Mouse (Mus musculus): ENCODE measurements around the gene Lrrc18.

Lrrc18 gene

DNA sequence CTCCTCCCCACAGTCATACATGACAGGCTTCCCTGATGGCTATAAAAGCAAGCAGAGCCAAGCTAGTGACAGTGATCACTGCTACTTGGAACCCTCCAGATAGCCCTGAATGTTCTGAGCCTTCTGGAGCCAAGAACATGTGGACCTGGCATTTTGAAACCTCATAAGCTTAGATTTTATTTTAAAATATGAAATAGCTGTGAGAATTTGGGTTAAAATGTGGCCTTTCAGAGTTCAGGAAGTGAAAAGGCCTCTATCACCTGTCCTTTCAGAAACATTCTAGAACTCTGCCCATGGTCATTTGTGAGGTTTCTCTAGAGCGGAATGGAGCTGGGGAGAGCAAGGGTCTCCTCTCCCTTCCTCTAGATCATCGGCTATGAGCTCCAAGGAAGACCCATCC, at the start of gene Lrrc18:
Gene Lrrc18, plus strand, starts transcription at position 301 of the 400 bp plus-strand sequence.
- DNase-seq: no peak

DNA sequence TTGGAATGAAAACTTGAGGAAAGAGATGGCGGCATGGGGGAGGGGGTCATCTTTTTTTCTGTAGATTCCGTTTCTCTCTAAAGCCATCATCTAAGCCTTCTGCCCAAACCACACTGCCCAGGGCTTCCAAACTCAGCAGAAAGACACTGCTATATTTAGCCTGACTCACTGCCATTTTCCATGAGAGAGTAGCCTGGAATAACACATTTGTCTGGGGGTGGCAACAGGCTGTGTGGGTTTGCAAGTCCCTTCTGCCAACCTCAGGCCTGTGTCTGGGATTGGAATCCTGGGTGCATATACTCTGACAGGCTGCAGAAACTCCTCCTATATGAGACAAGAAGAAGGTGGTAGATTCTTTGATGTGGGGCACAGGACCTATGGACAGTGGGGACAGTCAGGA, 43.7 kb upstream of the Lrrc18 start:
- DNase-seq: no peak

DNA sequence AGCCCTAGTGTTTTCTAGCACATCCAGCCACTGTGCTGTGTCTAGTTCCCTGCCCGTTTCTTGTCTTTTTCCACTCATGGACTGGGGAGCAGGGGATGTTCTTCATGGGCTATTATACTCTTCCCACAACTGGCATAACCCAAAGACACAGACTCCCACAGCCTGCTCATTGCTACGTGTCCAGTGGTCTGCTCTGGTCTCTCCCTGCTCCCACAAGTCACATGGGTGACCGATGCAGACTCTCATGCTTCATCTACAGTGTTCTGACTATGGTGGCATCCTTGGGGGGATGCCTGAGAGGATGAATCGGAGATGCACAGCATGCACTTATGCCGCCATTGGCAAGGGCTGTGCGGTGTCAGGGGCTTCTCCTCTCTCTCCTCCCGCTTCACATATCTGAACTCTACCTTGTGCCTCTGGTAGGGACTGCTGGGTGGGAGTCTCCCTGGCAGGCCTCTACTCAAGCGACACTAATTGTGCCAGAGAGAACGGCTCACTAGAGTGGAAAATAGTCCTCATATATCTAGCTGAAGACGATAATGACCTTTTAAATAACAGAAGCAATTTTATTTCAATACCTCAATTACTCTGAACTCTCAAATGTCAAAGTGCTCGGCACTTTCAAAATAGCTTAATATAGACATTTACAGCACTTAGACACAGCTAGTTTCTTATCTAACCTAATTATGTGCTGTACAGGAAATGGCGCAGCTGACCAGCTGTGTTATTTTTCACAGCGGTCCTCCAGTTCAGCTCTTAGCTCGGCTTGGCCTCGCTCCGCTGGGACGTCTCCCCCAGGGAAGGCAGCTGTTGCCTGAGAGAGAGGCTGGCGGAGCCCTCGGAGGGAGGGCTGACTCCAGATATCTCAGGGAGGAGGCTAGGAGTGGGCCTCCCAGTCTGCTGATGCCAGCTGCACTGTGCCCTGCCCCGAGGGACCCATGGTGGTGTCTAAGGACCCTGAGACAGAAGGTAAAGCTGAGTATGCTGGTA, 40.6 kb upstream of the Lrrc18 start:
- no peak for DNase-seq

DNA sequence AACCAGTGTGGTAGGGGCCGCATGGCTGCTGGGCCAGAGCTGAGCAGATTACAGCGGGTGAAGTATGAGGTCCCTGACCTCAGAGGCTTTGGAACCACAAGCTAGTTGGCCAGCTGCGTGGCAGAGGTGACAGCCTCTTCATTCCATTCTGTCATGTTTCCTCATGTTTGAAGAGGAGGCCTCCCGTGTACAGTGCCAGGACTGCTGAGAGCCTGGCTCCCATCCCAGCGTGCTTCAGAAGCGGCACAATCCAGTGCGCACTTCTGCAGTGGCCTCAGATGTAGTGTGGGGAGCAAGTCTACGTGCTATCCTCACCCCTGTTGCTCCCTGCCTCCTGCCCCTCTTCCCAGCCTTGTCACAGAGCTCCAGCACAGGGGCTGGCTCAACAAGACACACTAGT, 34.7 kb upstream of the Lrrc18 start:
- DNase-seq: no peak

DNA sequence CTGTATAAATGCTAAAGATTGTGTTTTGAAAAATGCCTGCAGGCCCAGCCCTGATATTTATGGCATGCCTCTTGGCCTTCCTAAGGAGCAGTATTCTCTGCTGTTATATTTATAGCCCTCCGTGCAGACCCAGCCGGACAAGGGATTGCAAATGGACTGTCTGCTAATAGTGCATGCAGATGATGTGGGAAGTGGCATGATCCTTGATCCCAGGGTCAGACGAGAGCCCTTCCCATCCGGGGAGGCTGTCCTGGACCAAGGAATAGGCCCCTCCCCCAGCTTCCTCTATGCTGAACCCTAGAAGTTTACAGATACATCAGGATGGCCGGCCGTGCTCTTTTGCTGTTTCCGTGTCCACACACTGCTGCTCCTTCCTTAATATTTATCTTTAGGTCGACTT, 32.5 kb upstream of the Lrrc18 start:
- DNase-seq: no peak

DNA sequence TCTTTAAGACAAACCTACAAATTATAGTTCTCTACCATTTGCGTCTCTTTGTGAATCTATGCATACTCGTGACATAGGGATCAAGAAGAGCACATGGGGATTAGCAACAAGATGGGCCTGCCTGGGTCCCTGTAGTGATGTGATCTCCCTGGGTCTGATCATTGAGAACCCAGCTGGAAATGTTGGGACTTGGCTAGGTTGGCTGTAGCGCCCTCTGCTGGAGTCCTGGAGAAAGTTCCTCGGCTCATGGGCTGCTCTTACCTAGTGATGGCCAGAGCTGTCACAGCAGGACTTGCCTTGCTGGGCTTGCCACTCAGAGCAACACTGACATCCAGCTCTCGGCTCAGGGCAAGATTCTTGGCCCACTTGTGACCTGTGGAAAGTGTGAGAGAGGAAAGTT, 30.7 kb upstream of the Lrrc18 start:
- peak in 1 of 2 experiments; percentile 28 for DNase-seq

DNA sequence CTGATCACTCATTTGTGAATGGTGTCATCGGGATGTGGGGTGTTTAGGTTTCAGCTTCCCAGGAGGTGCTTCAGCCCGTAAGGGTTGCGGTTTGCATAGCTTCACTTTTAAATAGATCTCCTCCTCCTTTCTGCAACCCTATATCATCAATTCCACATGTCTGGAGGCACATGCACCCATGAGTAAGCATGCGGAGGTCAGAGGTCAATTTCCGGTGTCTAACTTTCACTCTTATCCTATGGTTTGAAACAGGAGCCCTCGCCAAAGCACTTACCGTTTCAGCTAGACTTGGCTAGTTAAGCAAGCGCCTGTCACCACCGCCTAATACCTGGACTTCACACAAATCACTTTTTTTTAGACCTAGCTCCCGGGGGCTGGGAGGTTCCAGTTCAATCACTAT, 26.4 kb upstream of the Lrrc18 start:
- DNase-seq: no peak

DNA sequence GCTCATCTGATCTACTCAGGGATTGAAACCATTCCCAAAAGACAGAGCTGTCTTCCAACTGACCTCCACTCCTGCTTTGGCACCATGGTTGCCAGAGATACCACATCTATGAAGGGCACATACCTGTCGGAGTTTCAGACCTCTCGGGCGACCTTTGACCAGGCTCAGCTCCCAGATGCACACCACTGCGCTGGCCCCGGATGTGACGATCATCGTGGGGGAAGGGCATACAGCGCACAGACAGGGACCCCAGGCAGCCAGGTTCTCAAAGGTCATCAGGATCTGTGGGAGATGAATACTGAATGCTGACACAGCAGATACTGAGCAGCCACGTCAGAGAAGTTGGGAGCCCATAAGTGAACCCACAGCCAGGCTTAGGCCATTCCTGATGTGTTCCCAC, 20.5 kb upstream of the Lrrc18 start:
- no peak for DNase-seq

DNA sequence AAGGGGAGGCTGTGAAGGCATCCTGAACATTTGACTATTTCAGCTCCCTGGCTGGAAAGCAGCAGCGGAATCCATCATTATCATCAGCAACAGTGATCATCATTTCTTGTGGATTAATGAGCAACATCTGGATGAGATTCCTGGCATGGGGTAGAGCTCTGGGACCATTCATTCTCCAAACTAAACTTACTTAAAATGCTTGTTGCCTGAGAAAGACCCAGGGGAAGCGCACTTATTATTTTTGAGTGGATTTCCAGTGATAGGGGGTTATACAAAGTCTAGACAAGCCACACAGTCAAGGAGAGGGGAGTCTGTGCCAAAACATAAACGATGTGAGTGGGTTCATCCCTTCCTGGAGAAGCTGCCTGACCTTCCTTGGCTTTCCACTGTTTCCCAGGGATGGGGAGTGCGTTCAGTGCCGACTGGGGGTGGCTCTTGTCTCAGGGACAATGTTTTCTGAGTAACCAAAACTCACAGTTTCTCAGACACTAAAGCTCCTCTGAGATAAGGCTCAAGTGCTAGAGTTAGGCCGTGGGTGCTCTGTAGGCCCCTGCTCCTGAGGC, 6.9 kb upstream of the Lrrc18 start:
- no peak for DNase-seq

DNA sequence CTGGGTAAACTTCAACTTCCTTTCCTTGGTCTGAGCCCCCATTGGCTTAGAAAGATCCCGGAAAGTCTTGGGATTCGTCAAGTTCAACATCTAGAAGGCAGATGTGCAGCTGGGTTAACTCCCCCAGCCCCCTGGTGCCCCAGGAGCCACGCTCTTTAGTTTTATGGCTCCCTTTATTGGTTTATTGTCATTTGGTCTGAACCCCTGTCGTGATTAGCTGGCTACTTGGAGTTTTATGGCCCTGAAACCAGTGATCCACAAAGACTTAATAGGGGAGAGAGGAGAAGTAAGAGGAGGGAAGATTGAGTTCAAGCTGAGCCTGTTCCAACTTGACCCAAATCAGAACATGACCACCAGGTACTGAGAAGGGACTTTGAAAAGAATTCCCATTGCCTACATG, 4.5 kb upstream of the Lrrc18 start:
- no peak for DNase-seq

DNA sequence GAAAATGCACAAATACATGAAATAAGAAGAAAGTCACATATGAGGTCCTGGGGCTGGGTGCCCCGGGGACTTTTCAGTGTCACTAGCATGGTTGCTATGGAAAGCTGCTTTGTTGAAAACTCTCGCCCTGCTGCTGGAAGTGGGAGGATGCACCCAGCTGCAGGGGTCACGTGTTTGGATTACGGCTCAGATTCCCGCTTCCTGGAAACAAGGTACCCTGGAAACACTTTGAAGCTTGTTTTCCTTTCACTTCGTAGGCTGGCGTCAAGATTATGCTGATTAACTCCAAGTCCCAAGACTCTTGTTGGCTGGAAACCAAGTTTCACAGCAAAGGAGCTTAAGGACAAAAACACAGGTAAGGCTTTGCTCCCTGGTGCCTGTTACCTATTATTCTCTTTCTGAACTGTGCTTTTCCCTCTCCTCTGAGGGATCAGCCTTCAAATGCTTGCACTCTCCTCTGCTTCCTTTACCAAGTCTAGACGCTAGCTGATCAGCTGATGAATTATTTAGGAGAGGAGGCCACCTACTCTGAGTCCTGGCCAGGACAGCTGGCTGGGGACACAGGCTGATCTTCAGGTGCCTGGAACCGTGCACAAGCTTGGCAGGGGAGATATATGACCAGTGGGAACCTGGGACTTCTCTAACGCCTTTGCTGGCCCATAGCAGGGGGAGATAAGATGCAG, 3.9 kb downstream of the Lrrc18 start:
- no peak for DNase-seq

DNA sequence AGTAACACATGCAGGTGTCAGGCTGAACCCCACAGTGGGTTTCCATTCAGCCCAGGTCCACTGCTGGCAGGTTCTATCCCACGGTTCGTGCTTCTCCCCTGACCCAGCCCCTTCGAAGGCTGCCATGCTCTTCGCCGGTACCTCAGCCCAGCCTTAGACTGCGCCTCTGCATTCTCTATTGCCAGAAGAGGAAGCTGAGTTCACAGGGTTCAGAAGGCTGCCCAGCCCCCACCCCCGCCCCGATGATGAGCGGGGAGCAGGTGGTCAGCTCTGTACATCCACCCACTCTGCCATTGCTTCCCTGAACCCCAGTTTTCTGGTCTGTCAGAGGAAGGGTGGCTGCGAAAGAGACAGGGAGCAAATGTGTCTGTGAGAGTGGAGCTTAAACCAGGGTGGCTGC, 8.3 kb downstream of the Lrrc18 start:
- DNase-seq: no peak

DNA sequence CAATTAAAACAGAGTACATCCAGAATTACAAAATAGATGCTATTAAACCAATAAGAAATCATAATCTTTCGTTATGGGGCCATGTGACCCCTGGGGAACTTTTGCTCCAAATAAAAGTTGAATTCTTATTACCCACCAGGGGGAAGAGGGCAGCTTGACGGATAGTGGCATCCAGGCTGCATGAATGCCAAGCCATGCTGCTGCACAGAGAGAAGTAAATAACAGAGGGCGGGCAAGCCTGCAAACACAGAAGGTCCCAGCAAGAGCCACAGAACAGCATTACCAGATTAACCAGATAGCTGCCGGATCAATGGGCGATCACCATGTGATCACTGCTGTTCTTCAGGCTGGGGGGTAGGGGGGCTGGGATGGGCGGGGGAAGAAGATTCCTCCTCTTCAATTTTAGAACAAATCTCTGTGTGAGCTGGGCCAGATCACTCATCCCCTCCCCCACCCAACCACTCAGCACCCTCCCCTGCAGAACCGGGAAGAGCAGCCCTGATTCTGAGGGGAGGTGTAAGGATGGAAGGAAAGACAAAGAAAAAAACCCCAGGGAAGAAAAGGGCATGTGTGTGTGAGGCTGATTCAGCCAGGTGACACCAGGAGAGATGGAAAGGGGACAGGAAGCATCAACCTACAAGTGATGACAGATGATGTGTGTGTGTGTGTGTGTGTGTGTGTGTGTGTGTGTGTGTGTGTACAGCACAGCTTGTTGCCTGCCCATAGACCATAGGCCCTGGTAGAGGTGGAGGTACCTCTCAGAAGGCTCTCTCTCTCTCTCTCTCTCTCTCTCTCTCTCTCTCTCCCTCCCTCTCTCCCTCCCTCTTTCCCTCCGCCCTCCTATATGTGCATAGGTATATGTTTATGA, 9.2 kb downstream of the Lrrc18 start:
- DNase-seq: no peak

DNA sequence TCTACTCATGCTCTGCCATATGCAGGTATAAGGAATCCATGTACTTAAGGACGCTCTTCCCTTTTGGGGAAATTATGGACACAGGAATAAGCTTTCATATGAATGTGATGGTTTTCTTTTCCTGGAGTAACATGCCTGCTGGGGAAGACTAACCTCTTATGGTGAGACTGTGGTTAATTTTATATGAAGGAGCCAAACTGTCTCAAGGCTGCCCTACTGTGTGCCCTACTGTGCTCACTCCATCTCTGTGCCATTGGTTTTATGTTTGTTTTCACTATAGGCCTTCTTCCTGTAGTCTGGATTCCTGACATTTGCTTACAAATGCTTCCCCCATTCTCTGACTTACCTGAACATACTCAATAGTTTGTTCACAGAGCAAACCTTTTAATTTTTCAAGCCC, 13.9 kb downstream of the Lrrc18 start:
- no peak for DNase-seq

DNA sequence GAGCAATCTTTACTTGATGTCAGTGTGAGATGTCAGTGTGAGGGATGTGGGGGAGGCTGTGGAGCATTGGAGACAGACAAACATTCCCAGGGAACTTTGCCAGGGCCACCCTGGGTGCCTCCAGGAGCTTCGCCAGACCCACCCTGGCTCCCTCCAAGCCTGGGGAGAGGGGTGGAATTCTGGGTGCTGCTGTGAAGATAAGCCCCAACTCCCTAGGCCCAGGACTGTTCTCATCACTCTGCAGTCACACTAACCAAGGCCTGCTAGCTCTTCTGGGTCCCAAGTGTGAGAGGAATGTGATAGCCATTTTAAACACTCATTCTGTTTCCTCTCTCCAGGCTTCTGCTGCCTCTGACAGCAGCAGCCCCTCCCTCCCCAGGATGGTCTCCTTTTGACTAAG, 16.5 kb downstream of the Lrrc18 start:
- DNase-seq: no peak

DNA sequence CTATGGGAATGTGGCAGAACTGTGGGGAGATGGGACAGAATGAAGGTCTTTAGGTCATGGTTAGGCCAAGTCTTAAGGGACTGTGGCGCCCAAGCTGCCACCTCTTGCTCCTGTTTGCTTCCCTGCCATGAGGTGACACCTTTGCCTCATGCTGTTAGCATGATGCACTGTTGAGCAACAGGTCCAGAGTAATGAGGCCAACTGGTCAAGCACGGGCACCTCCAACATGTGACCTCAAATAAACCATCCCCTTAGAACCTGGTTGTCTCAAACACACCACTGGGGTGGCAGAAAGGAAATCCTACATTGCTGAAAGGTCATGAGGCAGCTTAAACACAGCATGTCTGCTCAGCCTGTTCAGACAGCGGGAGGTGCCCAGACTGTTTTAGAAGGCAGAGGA, 27.9 kb downstream of the Lrrc18 start:
- DNase-seq: no peak

DNA sequence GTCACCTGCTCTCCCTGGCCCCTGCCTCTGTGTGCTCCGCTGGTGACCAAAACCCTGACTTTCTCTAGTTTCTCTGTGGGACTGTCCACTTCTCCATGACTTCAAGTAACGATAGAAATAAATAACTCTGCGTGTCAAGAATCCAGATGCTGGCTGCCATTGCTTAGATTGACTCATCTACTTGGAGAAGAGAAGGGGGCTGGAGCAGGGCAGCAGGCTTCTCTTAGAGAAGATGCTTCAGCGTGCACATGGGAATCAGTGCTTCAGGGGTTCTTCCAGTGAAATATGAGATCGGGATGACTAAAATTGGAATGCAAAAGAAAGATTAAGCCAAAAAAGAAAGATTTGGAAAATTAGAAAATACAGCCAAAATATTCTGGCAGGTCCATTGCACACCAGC, 28.4 kb downstream of the Lrrc18 start:
- DNase-seq: no peak

DNA sequence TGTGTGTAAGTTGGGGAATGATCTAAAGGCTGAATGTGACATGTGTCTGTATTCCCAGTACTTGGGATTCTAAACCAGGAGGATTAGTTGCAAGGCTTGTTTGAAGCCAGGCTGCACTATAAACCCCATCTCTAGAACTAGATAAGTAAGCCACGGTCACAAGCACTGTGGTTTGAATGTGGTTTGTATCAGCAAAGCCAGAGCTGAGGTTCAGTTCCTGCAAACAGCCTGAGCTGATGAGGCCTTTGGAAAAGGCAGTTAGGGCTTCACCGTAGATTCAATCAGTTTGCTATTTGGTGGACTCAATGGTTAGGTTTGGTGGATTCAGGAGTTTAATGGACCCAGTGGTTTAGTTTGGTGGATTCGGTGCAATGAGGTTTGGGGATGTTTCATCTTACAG, 39.7 kb downstream of the Lrrc18 start:
- DNase-seq: no peak

DNA sequence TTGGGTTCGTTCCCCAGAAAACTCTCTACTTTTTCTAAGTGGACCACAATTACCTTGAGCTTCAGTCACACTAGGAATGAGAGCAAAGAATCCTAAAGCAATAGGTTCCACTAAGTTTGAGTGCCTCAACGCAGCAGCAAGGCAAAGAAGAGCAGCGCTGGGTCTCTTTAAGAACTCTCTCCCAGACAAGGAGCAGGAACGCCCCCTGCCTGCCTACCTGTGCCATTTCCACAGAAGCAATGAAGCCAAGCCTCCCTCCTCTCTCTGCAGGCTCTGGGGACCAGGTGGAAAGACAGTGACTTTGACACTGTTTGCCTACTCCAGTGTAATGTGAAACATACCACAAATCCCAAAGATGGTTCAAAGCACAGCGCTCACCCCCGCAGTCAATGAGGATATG, 42.2 kb downstream of the Lrrc18 start:
- DNase-seq: no peak

DNA sequence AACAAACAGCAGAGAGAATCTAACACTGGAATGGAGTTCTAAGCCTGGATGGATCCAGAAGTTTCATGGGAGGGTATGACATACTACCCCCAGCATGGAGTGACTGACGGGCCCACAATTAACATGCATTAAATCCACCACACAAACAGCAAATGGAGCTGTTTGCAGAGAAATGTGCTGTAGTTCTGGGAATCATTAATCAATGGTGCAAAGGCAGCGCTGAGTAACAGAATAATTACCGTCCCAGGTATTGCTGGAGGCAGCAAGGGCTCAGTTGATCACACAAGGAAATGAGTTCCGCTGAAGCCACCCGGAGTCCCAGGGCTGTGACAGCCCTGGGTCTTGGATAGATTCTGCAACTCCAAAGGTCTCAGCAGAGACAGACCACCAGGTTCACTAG, 44.2 kb downstream of the Lrrc18 start:
- DNase-seq: no peak

DNA sequence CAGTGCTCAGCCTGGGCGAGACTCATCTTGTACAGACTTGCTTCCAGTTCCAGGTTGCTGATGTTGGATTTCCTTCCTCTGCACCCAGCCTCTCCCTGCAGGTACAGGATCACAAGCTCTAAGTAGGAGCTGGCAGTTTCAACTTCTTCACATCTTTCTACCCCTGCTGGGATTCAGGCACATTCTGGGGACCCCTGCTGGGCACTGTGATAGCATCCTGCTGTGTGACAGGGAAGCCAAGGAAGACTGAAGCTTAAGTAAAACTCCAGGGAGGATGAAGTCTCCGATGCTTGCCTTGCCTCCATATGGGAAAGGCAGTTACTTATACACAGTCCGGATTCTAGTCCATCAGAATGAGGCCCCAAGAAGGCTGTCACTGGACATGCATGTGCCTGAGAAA, 45.6 kb downstream of the Lrrc18 start:
- no peak for DNase-seq

DNA sequence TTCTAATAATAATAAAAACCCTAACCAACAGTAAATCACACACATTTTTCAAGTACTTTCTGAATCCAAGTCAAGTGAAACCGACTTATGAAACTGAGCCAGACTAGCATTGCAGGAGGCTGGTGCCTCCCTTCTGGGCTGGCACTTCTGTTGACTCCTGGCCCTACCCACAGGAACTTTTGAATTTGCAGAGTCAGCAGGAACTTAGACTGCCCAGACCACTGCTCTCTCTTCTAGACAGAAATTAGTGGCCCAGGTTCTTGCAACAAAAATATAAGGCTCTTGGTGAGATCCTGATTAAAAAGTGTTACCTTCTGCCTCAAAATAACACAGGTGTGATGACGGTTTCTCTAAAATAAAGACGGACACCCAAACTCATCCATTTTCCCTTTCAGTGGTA, 54.0 kb downstream of the Lrrc18 start:
- DNase-seq: no peak

DNA sequence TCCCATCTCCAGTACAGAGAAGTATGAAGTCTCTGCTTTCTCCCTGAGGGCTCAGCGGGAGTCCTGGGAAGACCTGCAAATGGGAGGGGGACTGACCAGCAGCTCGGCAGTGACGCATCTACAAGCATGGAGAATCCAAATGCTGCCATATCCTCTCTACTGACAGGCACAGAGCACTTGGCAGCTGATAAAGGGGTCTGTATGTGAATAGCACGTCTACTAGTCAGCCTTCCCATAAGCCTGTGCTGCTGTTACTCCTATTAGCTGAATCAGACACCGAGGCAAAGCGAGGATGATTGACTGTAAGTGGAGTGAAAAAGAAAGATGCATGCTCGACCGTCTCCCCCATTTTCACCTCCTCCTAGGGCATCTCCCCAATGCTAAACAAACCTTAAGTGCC, 62.3 kb downstream of the Lrrc18 start:
- DNase-seq: no peak
